Mouse (Mus musculus): ENCODE results near the gene Rora. TPM values are rescaled to one million over a fixed set of nuclear protein-coding genes. Genes with fewer than 3 reads are reported as not detected.

Rora gene
- polyA plus RNA-seq, 1 experiment from 2014 or later, result 12.5 TPM

DNA sequence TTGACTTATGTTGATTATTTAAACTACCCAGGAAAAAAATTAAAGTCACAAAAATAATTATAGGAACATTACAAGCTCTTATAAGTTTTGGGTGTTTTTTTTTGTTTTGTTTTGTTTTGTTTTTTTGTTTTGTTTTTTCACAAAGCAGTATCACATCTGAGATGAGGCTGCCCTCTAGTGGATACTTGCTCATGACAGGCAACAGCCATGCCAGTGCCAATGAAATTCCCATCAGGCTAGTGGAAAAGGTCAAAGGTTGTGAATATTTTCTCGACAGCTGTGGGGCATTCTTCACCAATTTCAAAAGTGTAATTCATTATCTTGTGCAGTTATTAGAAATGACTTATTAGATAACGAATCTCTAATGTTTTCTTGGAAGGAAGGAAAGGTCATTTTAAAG lies 642.8 kb downstream of the Rora start:
- no peak overlapping the region for H3K4me2 ChIP-seq (replicated peaks)
- no peak overlapping the region for H3K4me3 ChIP-seq
- no peaks in the 10 kb centered on the region for H3K36me3 ChIP-seq
- no peaks in the 10 kb centered on the region for H3K9me3 ChIP-seq
- WGBS, result 19% methylated on average over 2 of the region's 2 CpGs
- H3K9ac ChIP-seq, result no peak overlapping the region
- peaks cover 51% of the 10 kb centered on the region for H3K4me1 ChIP-seq
- no peak for ATAC-seq (ENCODE audit: insufficient number of reproducible peaks, insufficient read depth, low FRiP score, low TSS enrichment)
- H3K27ac ChIP-seq, result no peak overlapping the region
- H3K27me3 ChIP-seq, result no peaks in the 10 kb centered on the region

DNA sequence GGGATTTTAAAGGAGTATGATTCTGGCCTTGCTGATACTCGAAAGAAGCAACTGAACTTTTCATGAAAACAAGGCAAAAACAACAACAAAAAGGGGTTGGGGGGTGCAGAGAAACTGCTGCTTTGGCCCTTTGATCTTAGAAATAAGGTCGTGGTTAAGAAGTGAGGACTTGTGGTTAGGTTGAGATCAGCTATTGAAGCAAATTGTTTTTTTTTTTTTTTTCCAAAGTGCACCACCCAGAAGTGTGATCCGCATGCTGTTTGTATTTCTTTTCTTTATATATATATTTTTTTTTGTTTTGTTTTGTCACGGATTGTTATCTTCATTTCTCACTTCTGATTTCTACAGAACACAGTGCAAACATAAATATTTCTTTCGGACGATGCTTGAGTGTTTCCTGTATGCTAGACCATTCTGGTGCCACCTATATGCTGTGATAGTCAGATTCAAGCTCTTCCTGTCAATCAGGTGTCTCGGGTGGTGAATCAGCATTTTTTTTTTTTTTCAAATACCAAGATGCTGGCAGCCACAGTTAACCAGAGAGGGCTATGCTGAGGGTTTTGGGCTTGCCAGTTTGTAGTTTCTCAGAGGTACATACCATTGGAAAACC lies 644.3 kb downstream of the Rora start:
- Histone ChIP-seq H3K36me3 (no peaks in the 10 kb centered on the region), H3K4me3 (no peak overlapping the region), H3K4me1 (peaks cover 55% of the 10 kb centered on the region), H3K27ac (no peak overlapping the region), H3K4me2 (replicated peaks) (no peak overlapping the region), H3K27me3 (no peaks in the 10 kb centered on the region), H3K9ac (no peak overlapping the region), H3K9me3 (no peaks in the 10 kb centered on the region)
- no peak for ATAC-seq (ENCODE audit: insufficient number of reproducible peaks, insufficient read depth, low FRiP score, low TSS enrichment)
- WGBS, result 78% methylated on average over 7 of the region's 7 CpGs

DNA sequence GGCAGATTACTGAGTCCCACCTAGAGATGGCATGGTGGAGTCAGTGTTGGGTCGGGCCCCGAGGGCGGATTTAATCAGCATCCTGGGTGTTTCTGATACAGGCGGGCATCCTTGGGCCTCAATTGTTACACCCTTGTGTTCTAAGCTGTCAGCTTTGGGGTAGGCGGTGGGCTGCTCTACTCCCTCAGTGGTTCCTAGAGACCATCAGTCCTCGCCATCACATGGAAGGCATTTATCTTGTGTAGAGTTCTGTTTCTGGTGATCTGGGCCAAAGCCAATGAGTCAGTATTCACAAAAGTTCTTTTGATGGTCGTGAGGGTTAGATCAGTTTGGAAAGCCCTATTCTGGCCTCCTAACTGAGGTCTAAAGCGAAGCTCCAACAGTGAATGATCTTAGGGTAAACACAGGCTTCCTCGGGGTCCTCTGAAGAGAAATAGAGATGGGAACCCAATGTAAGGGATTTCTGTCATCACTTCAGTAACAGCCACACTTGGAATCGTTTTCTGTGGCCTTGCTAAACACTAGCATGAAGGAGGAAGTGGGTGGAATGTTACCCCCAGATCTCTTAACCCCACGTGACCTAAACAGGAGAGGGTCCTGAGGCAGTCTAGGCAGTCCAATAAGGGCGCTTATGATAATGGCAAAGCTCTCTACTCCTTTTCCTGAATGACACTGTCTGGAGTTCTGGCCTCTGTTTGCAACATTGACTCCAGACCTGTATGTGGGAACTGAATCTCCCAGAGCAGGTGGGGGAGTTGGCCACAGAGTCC lies 645.2 kb downstream of the Rora start:
- 65% methylated on average over 12 of the region's 12 CpGs for WGBS
- Histone ChIP-seq H3K36me3 (no peaks in the 10 kb centered on the region), H3K9ac (no peak overlapping the region), H3K27me3 (no peaks in the 10 kb centered on the region), H3K4me3 (no peak overlapping the region), H3K27ac (no peak overlapping the region), H3K4me2 (replicated peaks) (no peak overlapping the region), H3K9me3 (no peaks in the 10 kb centered on the region), H3K4me1 (peaks cover 50% of the 10 kb centered on the region)
- no peak for ATAC-seq (ENCODE audit: insufficient number of reproducible peaks, insufficient read depth, low FRiP score, low TSS enrichment)

DNA sequence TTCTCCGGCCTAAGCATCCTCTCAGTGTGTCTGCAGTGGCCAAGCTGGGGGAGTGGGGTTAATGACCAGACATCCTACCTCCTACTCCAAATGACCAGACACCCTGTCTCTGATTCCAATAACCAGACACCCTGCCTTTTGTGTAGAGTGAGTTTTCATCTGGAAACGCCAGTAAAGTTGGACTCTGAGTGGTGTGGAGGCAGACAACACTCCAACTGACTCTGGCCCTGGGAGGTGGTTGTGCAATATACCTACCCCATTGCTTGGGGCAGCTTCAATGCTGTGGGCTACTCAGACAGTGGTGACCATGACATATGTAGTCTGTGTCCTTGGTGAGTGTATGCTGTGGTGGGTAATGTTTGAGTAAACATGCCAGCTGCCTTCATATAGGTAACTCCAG lies 645.9 kb downstream of the Rora start:
- H3K27me3 ChIP-seq, result no peaks in the 10 kb centered on the region
- 54% methylated on average over 2 of the region's 2 CpGs for WGBS
- H3K4me3 ChIP-seq, result no peak overlapping the region

DNA sequence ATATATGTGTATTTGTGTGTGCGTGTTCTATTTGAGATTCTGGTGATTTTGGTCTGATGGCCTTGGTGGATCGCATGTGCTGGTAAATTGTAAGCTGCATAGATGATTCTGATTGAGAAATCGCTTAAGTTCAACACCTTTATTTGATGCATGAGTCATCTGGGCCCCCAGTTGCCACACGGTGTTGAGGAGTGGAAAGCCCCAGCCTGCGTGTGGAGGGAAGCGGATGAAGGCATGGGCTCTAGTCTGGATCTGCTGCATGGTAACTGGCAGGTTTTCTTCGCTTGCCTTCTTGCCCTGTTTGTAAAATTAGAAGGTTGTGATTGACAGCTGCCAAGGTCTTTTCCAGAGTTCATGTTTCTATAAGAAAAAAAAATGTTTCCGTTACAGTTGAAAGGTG lies 646.7 kb downstream of the Rora start:
- Histone ChIP-seq H3K27ac (no peak overlapping the region), H3K27me3 (no peaks in the 10 kb centered on the region), H3K4me2 (replicated peaks) (no peak overlapping the region), H3K9ac (no peak overlapping the region), H3K36me3 (no peaks in the 10 kb centered on the region), H3K9me3 (no peaks in the 10 kb centered on the region), H3K4me1 (peaks cover 47% of the 10 kb centered on the region), H3K4me3 (no peak overlapping the region)
- no peak for ATAC-seq (ENCODE audit: insufficient number of reproducible peaks, insufficient read depth, low FRiP score, low TSS enrichment)
- WGBS, result 81% methylated on average over 8 of the region's 8 CpGs

More for the DNA sequence above, 645.9 kb downstream of the Rora start:
- no peaks in the 10 kb centered on the region for H3K9me3 ChIP-seq
- H3K4me1 ChIP-seq, result peaks cover 46% of the 10 kb centered on the region
- H3K36me3 ChIP-seq, result no peaks in the 10 kb centered on the region
- ATAC-seq (ENCODE audit: insufficient number of reproducible peaks, insufficient read depth, low FRiP score, low TSS enrichment), result no peak
- no peak overlapping the region for H3K9ac ChIP-seq
- H3K27ac ChIP-seq, result no peak overlapping the region
- no peak overlapping the region for H3K4me2 ChIP-seq (replicated peaks)

DNA sequence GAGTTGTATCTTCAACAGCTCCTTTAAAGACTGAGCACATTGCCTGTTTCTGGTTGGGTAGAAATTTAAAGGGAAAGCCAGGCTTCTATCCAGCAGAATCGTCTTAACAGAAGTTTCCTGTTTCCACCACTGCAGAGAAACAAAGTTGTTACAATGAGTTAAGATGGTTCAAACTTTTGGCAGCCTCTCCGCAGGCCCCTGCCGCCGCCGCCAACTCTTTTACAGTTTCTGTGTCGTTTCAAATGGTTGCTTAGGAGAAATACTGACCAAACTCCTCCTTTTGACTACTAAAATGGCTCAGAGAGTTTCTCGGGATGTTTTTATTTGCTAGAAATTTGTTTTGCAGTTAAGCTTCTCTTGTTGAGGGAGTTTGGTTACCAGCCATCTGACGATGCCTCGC lies 647.9 kb downstream of the Rora start:
- no peak overlapping the region for H3K4me3 ChIP-seq
- H3K27me3 ChIP-seq, result no peaks in the 10 kb centered on the region
- peak overlapping the region; percentile 21 for H3K4me2 ChIP-seq (replicated peaks)
- peaks cover 45% of the 10 kb centered on the region for H3K4me1 ChIP-seq
- 5% methylated on average over 9 of the region's 9 CpGs for WGBS
- peak overlapping the region; percentile 69 for H3K27ac ChIP-seq
- no peaks in the 10 kb centered on the region for H3K36me3 ChIP-seq
- no peaks in the 10 kb centered on the region for H3K9me3 ChIP-seq
- no peak overlapping the region for H3K9ac ChIP-seq
- no peak for ATAC-seq (ENCODE audit: insufficient number of reproducible peaks, insufficient read depth, low FRiP score, low TSS enrichment)

DNA sequence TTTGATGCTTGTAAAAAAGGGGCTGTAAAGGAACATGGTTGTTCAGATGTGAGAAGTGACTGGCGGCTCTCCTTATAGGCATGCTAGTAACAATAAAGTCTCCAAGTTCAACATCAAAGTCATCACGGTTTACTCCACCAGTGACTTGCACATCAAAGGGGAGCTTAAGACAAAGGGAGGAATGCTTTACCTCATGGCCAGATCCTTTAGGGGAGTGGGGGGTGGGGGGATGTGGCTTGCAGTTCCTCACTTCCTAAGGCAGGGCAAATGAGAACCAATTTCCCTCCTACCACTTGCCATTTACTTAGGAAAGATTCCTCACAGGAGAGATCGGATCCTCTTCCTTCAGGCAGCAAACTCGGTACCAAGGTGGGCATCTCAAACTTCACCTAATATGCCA lies 648.4 kb downstream of the Rora start:
- no peak for ATAC-seq (ENCODE audit: insufficient number of reproducible peaks, insufficient read depth, low FRiP score, low TSS enrichment)
- Histone ChIP-seq H3K4me3 (no peak overlapping the region), H3K4me2 (replicated peaks) (peak overlapping the region; percentile 21)

DNA sequence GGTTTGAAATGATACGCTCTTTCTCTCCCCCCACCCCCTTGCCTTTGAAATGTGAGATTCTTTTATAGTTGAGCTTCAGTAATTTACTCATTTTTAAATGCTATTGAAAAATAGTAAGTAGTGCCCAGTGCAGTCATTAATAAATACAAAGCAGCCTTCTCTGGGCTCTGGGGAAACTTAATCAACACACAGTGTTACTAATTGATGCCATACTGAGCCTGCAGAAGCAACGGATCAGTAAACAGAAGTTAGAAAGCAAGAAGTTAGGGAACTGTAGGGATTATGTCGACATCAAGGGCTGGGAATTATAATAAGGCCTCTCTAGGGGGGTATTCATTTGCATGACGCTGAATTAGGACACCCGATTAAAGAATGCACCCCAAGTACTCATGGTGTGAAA lies 649.3 kb downstream of the Rora start:
- Histone ChIP-seq H3K4me1 (peaks cover 45% of the 10 kb centered on the region), H3K27me3 (no peaks in the 10 kb centered on the region), H3K9me3 (no peaks in the 10 kb centered on the region), H3K27ac (no peak overlapping the region), H3K4me3 (no peak overlapping the region), H3K36me3 (no peaks in the 10 kb centered on the region), H3K4me2 (replicated peaks) (no peak overlapping the region), H3K9ac (no peak overlapping the region)
- WGBS, result 10% methylated on average over 5 of the region's 5 CpGs
- ATAC-seq (ENCODE audit: insufficient number of reproducible peaks, insufficient read depth, low FRiP score, low TSS enrichment), result no peak

More for the DNA sequence above, 648.4 kb downstream of the Rora start:
- no peaks in the 10 kb centered on the region for H3K36me3 ChIP-seq
- H3K27me3 ChIP-seq, result no peaks in the 10 kb centered on the region
- 11% methylated on average over 4 of the region's 4 CpGs for WGBS
- H3K9ac ChIP-seq, result no peak overlapping the region
- peak overlapping the region; percentile 69; the same call in 1 of the 2 replicates for H3K27ac ChIP-seq
- no peaks in the 10 kb centered on the region for H3K9me3 ChIP-seq
- H3K4me1 ChIP-seq, result peaks cover 45% of the 10 kb centered on the region

DNA sequence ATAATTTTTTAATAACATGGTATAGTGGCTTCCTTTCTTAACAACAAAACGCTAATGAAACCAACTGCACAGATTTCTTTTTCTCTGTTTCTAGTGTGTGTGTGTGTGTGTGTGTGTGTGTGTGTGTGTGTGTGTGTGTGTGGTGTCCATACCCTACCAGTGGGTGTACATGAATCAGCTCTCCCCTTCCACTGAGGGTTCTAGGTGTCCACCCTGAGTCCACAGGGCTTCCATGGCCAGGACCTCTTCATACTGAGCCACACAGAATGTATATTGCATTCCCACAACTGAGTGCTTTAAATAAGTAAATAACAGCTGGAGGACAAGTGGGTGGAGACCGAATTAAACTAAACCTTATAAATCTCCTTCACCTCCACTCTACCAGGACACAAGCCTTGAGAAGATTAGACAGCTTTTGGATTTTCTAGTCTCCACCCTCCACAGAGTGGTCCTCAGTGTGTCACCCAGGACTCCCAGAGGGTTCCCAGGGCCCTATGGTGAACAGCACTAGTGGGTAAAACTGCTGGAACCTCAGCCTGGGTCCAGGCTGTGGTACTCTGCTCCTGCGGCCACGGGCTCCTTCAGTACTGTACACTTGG lies 649.9 kb downstream of the Rora start:
- H3K27ac ChIP-seq, result no peak overlapping the region
- no peak overlapping the region for H3K9ac ChIP-seq
- H3K4me2 ChIP-seq (replicated peaks), result no peak overlapping the region
- H3K27me3 ChIP-seq, result no peaks in the 10 kb centered on the region
- no peak for ATAC-seq (ENCODE audit: insufficient number of reproducible peaks, insufficient read depth, low FRiP score, low TSS enrichment)
- WGBS, result 64% methylated on average over 4 of the region's 4 CpGs
- peaks cover 45% of the 10 kb centered on the region for H3K4me1 ChIP-seq
- no peaks in the 10 kb centered on the region for H3K9me3 ChIP-seq
- no peak overlapping the region for H3K4me3 ChIP-seq
- no peaks in the 10 kb centered on the region for H3K36me3 ChIP-seq

DNA sequence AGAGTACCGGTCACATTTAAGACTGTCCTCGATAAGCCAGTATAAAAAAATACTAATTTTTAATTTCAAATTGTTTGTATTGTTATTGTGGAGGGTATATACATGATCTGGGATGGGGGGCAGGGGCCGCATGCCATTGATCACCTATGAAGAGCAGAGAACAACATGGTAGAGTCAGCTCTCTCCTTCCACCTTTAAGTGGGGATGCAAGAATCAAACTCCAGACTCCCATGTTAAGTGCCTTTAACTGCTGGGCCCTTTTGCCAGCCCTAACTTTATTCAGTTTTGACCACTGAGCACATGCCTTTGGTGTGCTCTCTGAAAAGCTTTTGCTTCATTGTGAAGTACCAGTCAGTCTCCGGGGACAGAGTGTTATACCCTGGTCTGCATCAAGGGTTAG lies 650.4 kb downstream of the Rora start:
- 91% methylated on average over 4 of the region's 4 CpGs for WGBS
- no peak overlapping the region for H3K9ac ChIP-seq
- H3K27me3 ChIP-seq, result no peaks in the 10 kb centered on the region
- no peak overlapping the region for H3K4me3 ChIP-seq
- no peak for ATAC-seq (ENCODE audit: insufficient number of reproducible peaks, insufficient read depth, low FRiP score, low TSS enrichment)
- H3K4me1 ChIP-seq, result peaks cover 42% of the 10 kb centered on the region
- H3K4me2 ChIP-seq (replicated peaks), result no peak overlapping the region
- no peaks in the 10 kb centered on the region for H3K9me3 ChIP-seq
- H3K27ac ChIP-seq, result no peak overlapping the region
- H3K36me3 ChIP-seq, result no peaks in the 10 kb centered on the region

DNA sequence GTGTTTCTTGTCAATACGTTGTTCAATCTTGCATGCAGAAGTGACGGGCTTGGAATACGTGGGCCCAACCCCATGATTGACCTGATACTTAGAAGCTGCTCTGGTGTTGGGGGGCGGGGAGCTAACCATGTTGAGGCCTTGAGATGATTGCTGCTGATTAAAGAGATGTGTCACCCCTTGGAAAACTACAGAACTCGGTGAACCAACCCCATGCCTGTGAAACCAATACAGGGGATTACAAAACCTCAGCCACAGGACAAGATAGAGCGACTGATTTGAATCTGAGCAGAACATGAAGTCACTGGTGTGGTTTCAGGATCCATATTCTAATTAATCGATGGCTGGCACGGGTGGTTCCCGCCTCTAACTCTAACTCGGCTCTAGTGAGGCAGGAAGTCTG lies 650.9 kb downstream of the Rora start:
- no peaks in the 10 kb centered on the region for H3K36me3 ChIP-seq
- H3K4me3 ChIP-seq, result no peak overlapping the region
- peaks cover 41% of the 10 kb centered on the region for H3K4me1 ChIP-seq
- ATAC-seq (ENCODE audit: insufficient number of reproducible peaks, insufficient read depth, low FRiP score, low TSS enrichment), result no peak
- no peak overlapping the region for H3K9ac ChIP-seq
- H3K9me3 ChIP-seq, result no peaks in the 10 kb centered on the region
- H3K27me3 ChIP-seq, result no peaks in the 10 kb centered on the region
- no peak overlapping the region for H3K4me2 ChIP-seq (replicated peaks)
- WGBS, result 44% methylated on average over 10 of the region's 10 CpGs
- H3K27ac ChIP-seq, result no peak overlapping the region

DNA sequence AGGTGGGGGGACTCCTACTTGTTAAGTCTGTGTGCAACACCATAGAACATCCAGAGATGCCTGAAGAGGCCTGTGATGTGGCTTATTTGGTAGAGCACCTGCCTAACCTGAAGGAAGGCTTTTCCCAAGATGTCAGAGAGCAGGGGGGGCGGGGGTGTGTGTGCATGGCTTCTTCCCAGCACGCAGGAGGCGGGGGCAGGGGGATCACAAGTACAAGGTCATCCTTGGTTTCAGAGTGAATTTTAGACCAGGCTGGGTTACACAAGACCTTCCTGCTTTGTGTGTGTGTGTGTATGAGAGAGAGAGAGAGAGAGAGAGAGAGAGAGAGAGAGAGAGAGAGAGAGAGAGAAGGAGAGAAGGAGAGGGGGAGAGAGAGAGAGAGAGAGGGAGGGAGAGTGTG lies 651.4 kb downstream of the Rora start:
- Histone ChIP-seq H3K9me3 (no peaks in the 10 kb centered on the region), H3K4me1 (peaks cover 36% of the 10 kb centered on the region), H3K9ac (no peak overlapping the region), H3K27ac (no peak overlapping the region), H3K4me2 (replicated peaks) (no peak overlapping the region), H3K4me3 (no peak overlapping the region), H3K36me3 (no peaks in the 10 kb centered on the region), H3K27me3 (no peaks in the 10 kb centered on the region)
- ATAC-seq (ENCODE audit: insufficient number of reproducible peaks, insufficient read depth, low FRiP score, low TSS enrichment), result no peak
- 44% methylated on average over 3 of the region's 3 CpGs for WGBS
